Mouse (Mus musculus): ENCODE data around the gene OR5BS1P. TPM values are rescaled to one million over a fixed set of nuclear protein-coding genes. Genes with fewer than 3 reads are reported as not detected.
A peak's percentile ranks its signal among the peaks of the same experiment; 100 is the strongest.
"Not testable (repeated sequence)": the region's sequence is repeated elsewhere in the genome, so short reads cannot be mapped to it uniquely, and the experiment has no call there.

OR5BS1P gene
- polyA plus RNA-seq (2012; rRNA removed) = 0.01 TPM in 1 of 2 replicates, not detected in the other

DNA sequence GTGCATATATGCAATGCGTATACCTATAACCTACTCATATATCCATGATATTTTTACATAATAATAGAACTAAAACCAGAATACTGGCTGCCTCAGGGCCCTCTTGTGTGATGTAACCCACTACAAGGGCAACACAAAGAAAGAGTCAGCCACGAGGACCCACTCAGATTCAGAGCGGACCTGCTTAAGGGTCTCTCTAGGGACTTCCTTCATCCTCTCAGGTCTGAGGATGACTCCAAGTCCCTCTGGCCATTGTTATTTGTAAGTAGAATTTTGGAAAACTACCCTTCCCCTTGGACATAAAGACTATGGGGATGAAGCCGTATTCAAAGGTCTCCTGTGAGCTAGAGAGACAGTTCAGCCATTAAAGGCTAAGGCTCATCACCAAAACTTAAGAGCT lies at the start of gene OR5BS1P:
OR5BS1P (plus strand) TSS at position 301 of the 400 bp plus-strand sequence.
- no peak for DNase-seq (ENCODE audit: low spot score)

DNA sequence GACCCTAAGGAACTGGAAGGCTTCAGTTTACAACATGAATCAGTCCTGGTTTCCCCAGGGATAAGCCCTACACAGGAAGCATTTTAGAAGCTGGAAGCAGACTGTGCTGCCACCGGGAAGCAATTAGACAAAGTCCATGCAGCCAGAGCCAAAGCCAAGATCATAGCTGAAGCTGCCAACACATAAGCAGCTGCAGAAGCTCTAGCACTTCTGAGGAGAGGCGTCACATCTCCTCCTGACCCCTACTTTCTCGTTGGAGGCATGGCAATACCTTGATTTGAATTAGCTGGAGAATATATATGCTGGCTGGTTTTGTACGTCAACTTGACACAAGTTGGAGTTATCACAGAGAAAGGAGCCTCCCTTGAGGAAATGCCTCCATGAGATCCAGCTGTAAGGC lies 48.8 kb upstream of the OR5BS1P start:
- no peak for DNase-seq (ENCODE audit: low spot score)

DNA sequence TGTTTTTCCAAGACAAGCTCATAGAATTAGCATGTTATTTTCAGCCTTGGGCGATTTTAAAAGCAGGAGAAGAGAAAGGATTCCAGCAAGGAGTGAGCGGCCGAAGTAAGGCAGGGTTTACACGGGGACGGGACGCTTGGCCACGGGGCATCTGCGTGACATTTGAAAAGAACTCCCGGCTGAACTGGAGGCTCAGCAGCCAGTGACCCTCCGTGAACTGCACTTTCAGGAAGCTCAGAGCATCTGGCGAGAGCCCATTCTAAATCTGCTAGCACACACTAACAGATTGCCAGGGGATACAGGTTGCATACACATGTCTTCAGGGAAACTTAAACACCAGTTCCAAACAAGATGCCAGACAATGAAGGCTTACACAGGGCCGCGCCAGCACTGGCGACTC lies 45.4 kb upstream of the OR5BS1P start:
- DNase-seq (ENCODE audit: low spot score) = no peak

DNA sequence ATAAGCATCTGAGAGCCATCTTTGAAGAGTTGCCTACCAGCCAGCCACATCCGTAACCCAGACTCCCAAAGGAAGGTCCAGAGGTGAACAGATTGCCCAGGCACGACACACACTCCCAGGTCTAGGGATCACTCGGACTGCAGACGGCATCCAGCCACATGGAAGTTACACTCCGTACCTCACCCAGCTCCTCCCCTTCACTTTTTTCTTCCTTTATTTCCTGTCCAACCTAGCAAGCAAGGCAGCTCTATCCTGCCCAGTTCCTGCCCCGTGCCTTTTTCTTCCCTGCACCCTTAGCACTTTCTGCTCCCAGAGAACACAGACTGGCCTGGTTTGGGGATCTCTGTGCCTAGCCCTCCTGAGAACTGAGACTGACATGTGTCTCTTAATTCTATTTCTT lies 44.9 kb upstream of the OR5BS1P start:
- no peak for DNase-seq (ENCODE audit: low spot score)

DNA sequence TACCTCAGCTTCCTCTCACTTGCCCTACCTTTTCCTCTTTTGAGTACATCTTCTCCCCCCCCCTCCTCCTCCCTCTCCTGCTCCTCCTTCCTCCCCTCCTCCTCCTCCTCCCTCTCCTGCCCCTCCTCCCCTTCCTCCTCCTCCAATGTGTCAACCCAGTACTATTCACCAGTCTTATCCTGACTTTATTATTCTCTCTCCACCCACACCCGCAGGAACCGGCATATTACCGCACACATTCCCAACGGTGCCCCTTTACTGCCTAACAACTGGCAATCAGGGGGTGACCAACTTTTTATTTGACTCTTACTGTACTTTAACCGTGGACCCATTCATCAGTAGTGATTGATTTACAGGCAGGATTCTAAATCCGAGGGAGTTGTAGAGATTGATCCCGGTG lies 44.5 kb upstream of the OR5BS1P start:
- DNase-seq (ENCODE audit: low spot score) = no peak

DNA sequence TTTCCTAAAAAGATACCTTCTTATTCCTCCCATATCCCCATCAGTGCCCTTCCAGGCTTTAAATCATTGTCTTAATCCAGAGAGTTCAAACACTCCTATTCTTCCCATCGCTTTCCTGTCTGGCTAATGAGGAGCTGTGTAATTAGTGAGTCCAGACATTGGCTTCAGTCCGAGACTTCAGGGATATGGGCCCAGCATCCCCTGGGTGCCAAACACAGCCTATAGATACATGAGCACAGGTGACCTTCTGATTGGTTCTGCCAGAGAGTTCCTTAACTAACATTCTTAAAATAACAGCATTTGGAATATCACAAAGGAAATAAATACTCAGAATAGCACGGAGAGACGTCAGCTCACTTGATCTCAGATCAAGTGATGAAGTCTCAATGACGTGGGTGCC lies 38.8 kb upstream of the OR5BS1P start, which contains the start of gene Olfr282:
Olfr282 (plus strand) TSS at position 301 of the 400 bp plus-strand sequence.
- not testable (repeated sequence) for DNase-seq (ENCODE audit: low spot score)

DNA sequence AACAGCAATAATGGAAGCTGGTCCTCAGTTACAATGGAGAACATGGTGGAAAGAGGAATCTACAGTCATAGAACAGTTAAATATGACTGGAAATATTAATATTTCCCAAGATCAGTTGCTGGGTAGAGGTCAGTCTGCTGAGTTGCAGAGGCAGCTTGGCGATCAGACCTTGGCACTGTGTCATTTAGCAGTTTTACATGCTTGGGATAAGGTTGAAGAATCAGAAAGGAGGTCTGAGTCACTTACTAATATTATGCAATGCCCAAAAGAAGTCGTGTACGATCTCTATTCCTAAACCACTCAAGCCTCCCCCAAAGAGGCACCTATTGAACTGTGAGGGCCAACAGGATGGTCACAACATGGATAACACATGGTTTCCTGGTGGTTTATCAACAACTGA lies 25.1 kb upstream of the OR5BS1P start:
- no peak for DNase-seq (ENCODE audit: low spot score)

DNA sequence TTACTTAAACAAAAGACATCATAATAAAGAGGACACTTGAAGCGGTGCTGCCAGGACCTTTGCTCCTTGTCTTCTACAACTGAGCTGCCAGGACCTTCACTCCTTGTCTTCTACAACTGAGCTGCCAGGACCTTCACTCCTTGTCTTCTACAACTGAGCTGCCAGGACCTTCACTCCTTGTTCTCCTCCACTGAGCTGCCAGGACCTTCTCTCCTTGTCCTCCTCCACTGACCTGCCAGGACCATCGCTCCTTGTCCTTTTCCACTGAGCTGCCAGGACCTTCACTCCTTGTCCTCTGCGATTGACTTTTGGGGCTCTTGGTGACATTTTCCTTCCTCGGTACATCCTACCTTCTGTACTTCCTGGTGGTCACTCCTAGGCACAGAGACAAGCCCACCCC lies 21.2 kb upstream of the OR5BS1P start:
- DNase-seq (ENCODE audit: low spot score) = no peak

DNA sequence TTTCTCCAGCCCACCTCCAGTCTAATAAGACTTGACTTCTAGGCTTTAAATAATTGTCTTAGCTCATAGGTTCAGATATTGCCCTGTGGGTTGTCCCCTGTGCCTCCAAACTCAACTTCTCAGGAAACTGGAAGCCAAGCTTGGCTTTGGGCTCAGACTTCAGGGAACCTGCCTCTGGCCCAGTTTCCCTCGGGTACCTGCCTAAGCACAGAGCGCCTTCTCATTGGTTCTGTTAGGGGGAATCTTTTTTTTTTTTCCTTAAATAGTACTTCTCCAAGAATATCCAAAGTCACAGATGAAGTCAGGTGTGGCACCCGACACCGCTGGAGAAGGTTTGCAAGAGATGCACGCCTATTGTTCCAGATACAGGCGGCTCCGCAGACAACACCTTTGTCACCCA lies 17.4 kb upstream of the OR5BS1P start, which contains the start of gene Olfr281:
Olfr281 (plus strand) TSS at position 301 of the 400 bp plus-strand sequence.
- no peak for DNase-seq (ENCODE audit: low spot score)

DNA sequence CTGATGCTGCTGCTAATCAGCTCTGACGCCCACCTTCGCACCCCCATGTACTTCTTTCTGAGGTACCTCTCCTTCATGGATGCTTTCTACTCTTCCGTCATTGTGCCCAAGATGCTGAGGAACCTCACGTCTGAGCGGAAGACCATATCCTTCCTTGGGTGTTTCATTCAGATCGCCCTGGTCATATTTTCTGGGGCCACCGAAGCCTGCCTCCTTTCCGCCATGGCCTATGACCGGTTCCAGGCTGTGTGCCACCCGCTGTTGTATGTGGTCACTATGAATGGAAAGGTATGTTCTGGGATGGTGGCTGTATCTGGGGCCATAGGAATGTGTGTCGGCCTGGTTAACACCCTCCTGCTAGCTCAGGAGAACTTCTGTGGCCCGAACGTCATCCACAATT lies 1.8 kb downstream of the OR5BS1P start:
- DNase-seq (ENCODE audit: low spot score) = no peak

DNA sequence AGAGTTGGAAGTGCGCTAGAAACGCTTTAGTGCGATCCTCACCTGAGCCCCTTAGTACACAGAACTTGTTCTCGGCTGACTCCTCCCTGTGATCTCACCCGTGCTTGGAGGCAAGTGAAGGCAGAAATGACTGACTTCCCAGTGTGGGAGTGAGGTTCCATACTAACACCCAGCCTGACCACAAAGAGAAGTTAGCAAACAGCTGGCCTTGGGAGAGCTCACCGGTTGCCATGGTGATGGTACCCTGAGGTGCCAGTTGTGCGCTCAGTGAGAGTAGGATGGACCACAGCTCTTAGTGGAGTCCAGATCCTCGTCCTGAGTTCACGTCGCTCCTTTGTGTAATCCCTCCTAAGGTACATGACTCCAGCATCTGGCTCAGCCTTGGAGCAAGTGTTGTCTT lies 5.3 kb downstream of the OR5BS1P start:
- no peak for DNase-seq (ENCODE audit: low spot score)

DNA sequence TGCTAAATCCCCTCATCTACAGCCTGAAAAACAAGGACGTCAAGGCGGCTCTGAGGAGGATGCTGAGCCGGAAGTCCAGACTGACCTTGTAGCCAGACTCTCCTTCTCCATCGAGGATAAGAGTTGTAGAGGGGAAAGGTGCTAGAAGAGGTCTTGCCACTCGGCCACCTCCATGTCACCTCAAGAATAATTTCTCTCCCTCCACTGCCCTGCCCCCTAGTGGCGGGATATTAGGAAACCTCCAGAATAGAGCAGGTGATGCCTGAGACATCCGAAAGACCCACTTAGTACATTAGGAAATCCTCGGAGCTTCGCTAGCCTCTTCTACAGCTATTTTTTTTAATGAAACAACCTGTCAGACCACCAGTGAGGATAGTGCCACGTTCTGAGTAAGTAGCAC lies 5.7 kb downstream of the OR5BS1P start:
- DNase-seq (ENCODE audit: low spot score) = no peak

DNA sequence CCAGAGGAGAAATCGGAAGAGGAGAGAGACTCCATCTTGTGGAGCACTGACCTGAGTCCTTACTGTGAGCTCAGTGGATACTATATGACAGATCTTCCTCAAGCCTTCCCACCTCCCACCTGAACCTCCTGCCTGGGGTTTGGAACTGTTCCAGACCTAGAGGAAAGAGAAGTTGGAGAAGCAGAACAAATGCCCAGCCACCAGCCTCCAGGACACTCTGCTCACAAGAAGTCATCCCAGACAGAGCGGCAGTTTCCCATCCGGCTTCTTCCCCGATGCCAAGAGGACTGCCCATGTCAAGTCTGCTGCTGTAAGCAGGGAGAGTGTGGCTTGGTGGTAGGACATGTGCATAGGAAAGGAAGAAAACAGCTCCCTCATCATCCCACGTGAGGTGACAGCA lies 6.6 kb downstream of the OR5BS1P start:
- no peak for DNase-seq (ENCODE audit: low spot score)

DNA sequence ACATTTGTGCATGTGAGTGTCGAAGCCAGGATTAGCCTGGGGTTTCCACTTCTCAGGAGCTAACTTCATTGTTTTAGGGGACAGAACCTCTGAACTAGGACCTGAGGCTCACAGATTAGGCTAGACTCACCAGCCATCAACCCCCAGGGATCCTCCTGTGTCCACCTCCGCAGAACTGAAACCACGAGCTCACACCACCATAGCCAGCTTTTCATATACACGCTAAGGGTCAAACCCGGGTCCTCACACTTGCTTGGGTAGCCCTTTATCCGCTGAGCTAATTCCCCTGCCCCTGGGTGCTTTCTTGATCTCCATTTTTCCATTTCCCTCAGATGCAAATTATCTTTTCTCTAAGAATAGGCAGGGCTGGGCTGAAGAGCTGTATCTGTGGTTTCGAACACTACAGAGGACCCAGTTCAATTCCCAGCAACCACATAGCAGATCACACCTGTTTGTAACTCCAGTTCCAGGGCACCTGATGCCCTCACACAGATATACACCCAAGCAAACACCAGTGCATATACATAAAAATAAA lies 9.9 kb downstream of the OR5BS1P start:
- no peak for DNase-seq (ENCODE audit: low spot score)

DNA sequence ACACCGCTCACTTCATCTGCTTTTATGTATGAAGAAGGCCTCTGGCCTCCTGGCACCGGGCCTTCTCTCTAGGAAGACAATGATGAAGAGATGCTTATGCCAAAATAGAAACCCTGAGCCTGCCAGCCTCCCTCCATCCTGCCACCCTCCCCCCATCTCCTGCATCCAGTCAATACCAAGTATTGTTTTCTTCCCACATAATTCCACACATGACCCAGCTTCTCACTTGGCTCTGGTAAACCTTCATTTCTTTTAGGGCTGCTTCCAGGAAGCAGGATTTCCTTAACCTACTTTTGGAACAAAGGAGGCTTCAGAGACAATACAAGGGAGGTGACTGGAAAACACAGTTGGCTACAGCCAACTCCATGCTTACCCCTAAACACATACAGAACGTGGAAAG lies 13.0 kb downstream of the OR5BS1P start, which contains the start of gene Lalba:
Lalba (minus strand) TSS at position 21 of the 400 bp plus-strand sequence.
- no peak for DNase-seq (ENCODE audit: low spot score)

DNA sequence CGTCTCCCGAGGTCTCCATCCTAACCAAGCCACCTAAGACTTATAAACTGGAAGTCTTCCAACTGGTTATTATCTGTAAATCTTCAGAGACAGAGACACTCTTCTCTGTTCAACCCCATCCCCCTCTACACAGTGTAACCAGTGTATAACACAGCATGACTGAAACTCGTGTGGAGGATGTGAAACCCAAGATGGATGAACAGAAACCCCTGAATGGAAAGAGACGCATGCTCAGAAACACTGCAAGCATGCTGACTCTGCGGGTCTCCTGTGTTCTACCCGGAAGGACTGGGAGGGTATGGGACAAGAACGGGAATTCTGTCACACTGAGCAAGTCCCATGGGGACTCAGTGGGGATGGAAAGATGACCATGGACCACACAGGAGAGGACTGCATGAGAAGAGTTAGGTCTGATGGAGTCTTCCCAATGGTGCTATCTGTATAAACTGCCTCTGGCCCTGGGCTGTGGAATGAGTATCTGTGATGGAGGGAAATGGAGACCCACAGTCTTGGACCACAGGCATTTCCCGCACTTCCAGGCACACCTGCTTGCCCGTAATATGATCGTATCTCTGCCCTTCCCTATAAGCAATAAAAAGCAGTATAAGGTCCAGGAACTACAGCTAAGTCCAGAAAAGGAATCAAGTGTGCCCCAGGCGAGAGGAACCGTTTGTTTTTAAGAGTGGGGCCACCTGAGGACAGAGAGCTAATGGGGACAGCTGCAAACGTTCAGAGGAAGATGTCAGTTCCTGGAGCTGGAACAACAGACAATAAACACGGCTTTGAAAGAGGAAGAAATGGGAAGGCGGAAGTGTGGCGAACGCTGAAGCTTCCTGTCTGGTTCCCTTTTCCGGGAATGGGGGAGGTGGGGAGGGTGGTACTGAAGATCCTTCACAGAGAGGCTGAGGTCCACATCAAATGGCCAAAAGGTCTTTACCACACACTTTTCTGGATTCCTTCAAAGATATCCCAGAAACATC lies 14.5 kb downstream of the OR5BS1P start:
- no peak for DNase-seq (ENCODE audit: low spot score)

DNA sequence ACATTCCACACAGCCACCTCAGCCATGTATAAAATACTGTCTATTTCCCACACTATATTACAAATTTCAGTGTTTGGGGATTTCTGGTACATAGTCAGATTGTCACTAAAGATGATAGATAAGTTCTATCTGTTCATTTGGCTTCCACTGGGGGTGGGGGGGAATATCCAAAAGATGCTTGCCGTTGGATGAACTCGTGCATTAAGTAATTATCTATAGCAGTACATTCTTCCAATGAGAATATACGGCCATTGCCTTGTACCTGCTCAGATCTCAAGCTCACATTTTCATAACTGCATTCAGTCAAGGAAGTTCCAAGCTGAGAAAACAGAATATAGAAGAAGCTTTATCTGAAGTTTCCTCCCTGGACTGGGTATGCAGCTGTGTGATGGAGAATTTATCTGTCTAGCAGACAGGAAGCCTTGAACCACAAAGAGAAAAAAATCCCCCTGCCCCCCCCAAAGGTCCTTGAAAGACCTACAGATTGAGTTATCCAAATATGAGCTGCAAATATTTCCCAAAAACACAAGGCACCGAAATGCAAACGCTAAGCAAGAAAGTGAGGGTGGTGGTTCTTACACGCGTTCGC lies 16.8 kb downstream of the OR5BS1P start:
- DNase-seq (ENCODE audit: low spot score) = no peak

DNA sequence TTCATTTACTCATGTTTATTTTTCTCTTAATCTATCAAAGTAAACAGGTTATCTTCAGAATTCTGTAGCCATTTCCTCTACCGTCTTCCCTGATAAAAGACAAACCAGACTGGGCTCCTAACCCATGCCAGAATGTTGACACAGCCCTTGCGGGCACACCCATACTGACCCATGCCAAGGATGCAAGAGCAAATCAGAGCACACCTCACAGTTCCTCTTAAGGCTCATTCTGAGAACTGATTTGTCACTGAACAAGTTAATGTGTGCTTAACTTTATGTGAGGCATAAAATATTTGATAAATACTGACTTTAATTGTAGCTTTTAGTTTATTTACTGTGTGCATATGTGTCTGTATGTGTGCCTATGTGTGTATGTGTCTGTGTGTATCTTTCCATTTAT lies 21.6 kb downstream of the OR5BS1P start:
- no peak for DNase-seq (ENCODE audit: low spot score)

DNA sequence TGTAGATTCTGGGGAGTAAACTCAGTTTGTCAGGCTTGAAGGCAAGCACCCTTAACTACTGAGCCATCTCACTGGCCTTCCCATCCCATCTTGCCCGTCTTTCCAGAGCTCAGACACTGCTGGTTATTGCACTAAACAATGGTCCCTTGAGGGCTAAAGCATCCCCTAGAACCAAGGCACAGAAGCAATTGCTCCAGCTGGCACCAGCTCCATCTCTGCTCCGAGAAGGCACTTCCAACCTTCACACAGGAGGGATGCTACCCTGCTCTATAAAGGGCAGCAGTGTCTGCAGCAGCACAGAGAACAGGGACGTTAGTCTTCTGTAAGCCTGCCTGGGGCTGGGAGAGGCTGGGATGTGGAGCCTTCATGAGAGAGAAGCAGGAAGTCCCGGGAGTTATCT lies 22.4 kb downstream of the OR5BS1P start, which contains the start of gene Olfr279:
Olfr279 (plus strand) TSS at position 301 of the 400 bp plus-strand sequence.
- DNase-seq (ENCODE audit: low spot score) = no peak

DNA sequence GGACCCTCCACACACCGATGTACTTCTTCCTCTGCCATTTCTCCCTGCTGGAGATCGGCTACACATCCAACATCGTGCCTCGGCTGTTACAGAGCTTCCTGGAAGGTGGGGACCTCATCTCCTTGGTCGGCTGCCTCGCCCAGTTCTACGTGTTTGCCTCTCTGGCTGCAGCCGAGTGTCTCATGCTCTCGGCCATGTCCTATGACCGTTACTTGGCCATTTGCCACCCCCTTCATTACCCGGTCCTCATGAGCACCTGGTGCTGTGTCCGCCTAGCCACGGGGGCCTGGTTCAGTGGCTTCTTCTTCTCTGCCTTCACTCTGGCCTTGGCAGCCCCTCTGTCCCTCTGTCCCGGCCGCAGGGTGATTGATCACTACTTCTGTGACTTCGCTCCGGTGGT lies 27.9 kb downstream of the OR5BS1P start:
- no peak for DNase-seq (ENCODE audit: low spot score)

DNA sequence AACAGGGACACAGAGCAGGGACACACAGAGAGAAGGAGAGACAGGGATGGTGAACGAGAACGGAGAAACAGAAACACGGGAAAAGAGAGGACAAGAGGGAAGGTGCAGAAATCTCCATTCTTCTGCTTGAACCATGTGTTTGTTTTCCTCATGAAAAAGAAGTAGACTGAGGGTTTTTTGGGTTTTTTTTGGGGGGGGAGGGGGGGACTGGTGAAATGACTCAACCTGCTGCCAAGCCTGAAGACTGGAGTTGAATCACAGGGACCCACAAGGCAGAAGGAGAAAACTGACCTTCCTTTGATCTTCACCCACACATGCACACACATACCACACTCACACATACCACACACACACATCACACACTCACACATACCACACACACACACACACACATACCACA lies 33.6 kb downstream of the OR5BS1P start:
- DNase-seq (ENCODE audit: low spot score) = no peak

DNA sequence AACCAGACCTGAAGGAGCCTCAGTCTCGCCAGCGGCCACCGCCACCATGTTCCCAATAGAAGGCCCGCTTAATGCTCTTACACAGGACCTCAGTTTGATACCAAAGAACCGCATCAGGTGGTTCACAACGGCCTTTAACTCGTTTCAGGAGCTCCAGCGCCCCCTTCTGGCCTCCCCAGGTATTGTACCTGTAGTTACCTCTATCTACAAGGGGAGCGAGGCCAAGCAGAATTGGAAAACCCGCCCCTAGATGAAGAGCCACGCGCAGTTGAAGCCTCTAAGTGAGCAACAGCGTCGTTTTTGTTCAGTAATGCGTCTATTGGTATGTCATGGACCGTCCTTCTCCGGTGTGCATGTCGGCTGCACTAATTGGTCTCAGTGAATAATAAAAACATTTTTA lies 34.8 kb downstream of the OR5BS1P start:
- peak; percentile 43 for DNase-seq (ENCODE audit: low spot score)
